Mouse (Mus musculus): ENCODE measurements around the gene Zmym2.

The Zmym2 gene

GRCm38 (mm10) chr14:56935481-56935880 is 49.0 kb downstream of the Zmym2 start:
- DNase-seq: no peak

- no peak for DNase-seq
These were observed 53.5 kb downstream of the Zmym2 start for GRCm38 (mm10) chr14:56939903-56940302.

GRCm38 (mm10) chr14:56952928-56953327 is 66.5 kb downstream of the Zmym2 start:
- DNase-seq: no peak

GRCm38 (mm10) chr14:56954393-56954792 is 67.9 kb downstream of the Zmym2 start:
- DNase-seq: no peak

GRCm38 (mm10) chr14:56963969-56964734 is 77.7 kb downstream of the Zmym2 start:
- DNase-seq: no peak

- no peak for DNase-seq
These were observed 83.2 kb downstream of the Zmym2 start for GRCm38 (mm10) chr14:56969653-56970052.

GRCm38 (mm10) chr14:56970160-56970559 is 83.7 kb downstream of the Zmym2 start:
- DNase-seq: no peak

GRCm38 (mm10) chr14:56978045-56978655 is 91.7 kb downstream of the Zmym2 start:
- DNase-seq: no peak

- DNase-seq: no peak
These were observed 102.2 kb downstream of the Zmym2 start for GRCm38 (mm10) chr14:56988621-56989020.

Measured in right cerebral cortex, postnatal 14 days (tissue).